Mouse (Mus musculus): ENCODE results near the gene Pik3cd. TPM values are rescaled to one million over a fixed set of nuclear protein-coding genes. Genes with fewer than 3 reads are reported as not detected.

Pik3cd gene
- polyA plus RNA-seq, 1 experiment from 2014 or later, result 3.1 TPM

GRCm38 (mm10) chr4:149723855-149724731, 21.7 kb upstream of the Pik3cd start:
- WGBS, result 71% methylated on average over 17 of the region's 17 CpGs
- peak; percentile 53 for ATAC-seq (replicated peaks; ENCODE audit: insufficient number of reproducible peaks, insufficient read depth, low FRiP score, low read depth)

DNA sequence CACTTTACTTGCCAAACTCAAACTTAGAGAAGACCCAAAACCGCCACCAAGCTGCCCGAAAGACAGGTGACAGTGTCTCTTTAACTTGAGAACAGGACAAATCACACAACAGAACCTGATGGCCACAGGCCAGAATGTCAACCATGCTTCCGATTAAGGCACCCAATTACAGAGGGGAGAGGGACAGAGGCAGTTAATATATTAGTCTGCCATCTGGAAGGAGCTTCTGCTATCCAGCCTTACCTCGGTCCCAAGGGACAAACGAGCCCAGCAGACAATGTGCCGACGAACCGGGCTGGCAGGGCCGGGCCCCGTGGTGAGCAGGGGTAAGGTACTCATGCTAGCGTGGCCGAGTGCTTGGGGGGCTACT, 20.6 kb upstream of the Pik3cd start:
- no peaks in the 10 kb centered on the region for H3K9me3 ChIP-seq (replicated peaks)
- H3K27ac ChIP-seq, result no peak overlapping the region
- peaks cover 64% of the 10 kb centered on the region for H3K36me3 ChIP-seq
- H3K9ac ChIP-seq, result no peak overlapping the region
- H3K4me1 ChIP-seq (replicated peaks), result peaks cover 17% of the 10 kb centered on the region
- H3K4me3 ChIP-seq, result no peak overlapping the region
- H3K4me2 ChIP-seq, result no peak overlapping the region
- H3K27me3 ChIP-seq, result no peaks in the 10 kb centered on the region
- 94% methylated on average over 12 of the region's 12 CpGs for WGBS
- ATAC-seq (replicated peaks; ENCODE audit: insufficient number of reproducible peaks, insufficient read depth, low FRiP score, low read depth), result no peak

More at GRCm38 (mm10) chr4:149723855-149724731, 21.7 kb upstream of the Pik3cd start:
- Histone ChIP-seq H3K4me1 (replicated peaks) (peaks cover 19% of the 10 kb centered on the region), H3K36me3 (peaks cover 61% of the 10 kb centered on the region), H3K4me3 (no peak overlapping the region), H3K27ac (peak overlapping the region; percentile 38), H3K4me2 (no peak overlapping the region), H3K27me3 (no peaks in the 10 kb centered on the region), H3K9me3 (replicated peaks) (no peaks in the 10 kb centered on the region), H3K9ac (no peak overlapping the region)

DNA sequence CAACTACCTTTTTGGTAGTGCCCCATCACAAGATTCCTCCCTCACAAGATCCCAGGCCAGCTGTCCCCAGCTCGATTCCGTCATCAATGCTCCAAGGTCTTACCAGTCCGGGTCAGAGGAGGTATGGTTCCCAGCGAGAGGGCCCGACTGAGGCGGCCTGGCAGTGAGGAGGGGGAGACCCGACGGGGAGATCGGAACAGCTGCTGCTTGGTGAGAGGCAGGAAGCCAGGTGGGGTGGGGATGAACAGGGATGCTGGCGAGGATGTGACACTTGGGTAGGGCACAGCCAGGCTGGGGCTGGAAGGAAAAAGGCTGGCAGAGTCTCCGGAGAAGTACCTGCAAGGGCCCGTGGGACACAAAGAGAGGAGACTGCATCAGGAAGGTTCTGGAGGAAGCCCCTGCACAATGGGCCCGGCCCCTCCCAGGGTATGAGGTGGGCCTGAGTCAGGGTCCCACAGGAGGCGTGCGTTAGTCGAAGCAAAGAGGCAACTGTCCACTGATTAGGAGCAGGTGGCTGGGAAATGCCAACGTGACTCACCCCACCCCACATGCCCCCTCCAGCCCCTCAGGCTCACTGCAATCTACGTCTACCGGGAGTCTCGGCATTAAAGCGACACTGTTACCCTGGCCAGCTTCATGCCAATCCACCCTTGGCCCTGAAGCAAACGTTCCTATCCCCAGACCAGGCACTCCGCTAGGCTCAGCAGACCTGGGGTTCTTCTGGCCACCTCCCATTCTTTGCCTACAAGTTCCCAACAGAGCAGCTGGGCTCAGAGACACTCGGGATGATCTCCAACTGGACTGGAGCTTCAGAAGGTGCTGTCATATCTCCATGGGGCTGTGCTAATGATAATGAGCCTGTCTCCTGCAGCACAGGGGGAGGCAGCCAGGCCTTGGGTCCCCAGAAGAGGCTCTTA, 20.0 kb upstream of the Pik3cd start:
- Histone ChIP-seq H3K9ac (no peak overlapping the region), H3K4me3 (no peak overlapping the region), H3K9me3 (replicated peaks) (no peaks in the 10 kb centered on the region), H3K27me3 (no peaks in the 10 kb centered on the region), H3K4me1 (replicated peaks) (peaks cover 17% of the 10 kb centered on the region), H3K27ac (no peak overlapping the region), H3K4me2 (no peak overlapping the region), H3K36me3 (peaks cover 64% of the 10 kb centered on the region)
- WGBS, result 88% methylated on average over 24 of the region's 24 CpGs
- no peak for ATAC-seq (replicated peaks; ENCODE audit: insufficient number of reproducible peaks, insufficient read depth, low FRiP score, low read depth)

- no peak overlapping the region for H3K4me3 ChIP-seq
- no peaks in the 10 kb centered on the region for H3K27me3 ChIP-seq
- H3K36me3 ChIP-seq, result peaks cover 64% of the 10 kb centered on the region
- no peaks in the 10 kb centered on the region for H3K9me3 ChIP-seq (replicated peaks)
- H3K4me1 ChIP-seq (replicated peaks), result peaks cover 17% of the 10 kb centered on the region
- no peak for ATAC-seq (replicated peaks; ENCODE audit: insufficient number of reproducible peaks, insufficient read depth, low FRiP score, low read depth)
- no peak overlapping the region for H3K9ac ChIP-seq
- 62% methylated on average over 8 of the region's 8 CpGs for WGBS
- H3K4me2 ChIP-seq, result no peak overlapping the region
- no peak overlapping the region for H3K27ac ChIP-seq
Observed at GRCm38 (mm10) chr4:149721163-149721562, 18.8 kb upstream of the Pik3cd start.

DNA sequence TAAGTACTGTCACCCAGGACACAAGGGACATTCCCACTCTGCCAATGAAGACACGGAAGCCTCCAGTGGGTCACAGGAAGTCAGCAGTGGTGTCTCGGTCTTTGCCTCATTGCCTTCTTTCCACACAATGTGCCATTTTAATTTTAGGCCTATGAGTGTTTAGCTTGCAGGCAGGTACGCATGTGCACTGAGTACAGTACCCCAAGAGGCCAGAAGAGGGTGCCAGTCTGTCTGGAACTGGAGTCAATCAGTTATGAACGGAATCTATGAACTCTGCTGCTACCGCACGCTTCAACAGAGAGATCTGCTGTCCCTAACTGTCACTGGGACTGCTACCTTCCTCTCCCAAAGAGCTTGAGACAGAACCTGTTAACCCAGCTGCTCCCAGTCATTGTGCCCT, 17.3 kb upstream of the Pik3cd start:
- H3K9ac ChIP-seq, result no peak overlapping the region
- no peak for ATAC-seq (replicated peaks; ENCODE audit: insufficient number of reproducible peaks, insufficient read depth, low FRiP score, low read depth)
- H3K4me3 ChIP-seq, result no peak overlapping the region
- H3K4me1 ChIP-seq (replicated peaks), result peaks cover 8% of the 10 kb centered on the region
- H3K4me2 ChIP-seq, result no peak overlapping the region
- no peaks in the 10 kb centered on the region for H3K9me3 ChIP-seq (replicated peaks)
- no peaks in the 10 kb centered on the region for H3K27me3 ChIP-seq
- WGBS, result 74% methylated on average over 6 of the region's 6 CpGs
- H3K36me3 ChIP-seq, result peaks cover 63% of the 10 kb centered on the region
- no peak overlapping the region for H3K27ac ChIP-seq

GRCm38 (mm10) chr4:149714542-149714941, 12.2 kb upstream of the Pik3cd start:
- Histone ChIP-seq H3K9ac (no peak overlapping the region), H3K27me3 (no peaks in the 10 kb centered on the region), H3K4me1 (replicated peaks) (no peaks in the 10 kb centered on the region; the same call in 1 of the 2 replicates), H3K27ac (no peak overlapping the region), H3K36me3 (peaks cover 45% of the 10 kb centered on the region), H3K9me3 (replicated peaks) (no peaks in the 10 kb centered on the region), H3K4me3 (no peak overlapping the region), H3K4me2 (no peak overlapping the region)
- ATAC-seq (replicated peaks; ENCODE audit: insufficient number of reproducible peaks, insufficient read depth, low FRiP score, low read depth), result no peak
- WGBS, result 75% methylated on average over 3 of the region's 3 CpGs

- no peak overlapping the region for H3K4me3 ChIP-seq
- no peaks in the 10 kb centered on the region; the same call in 1 of the 2 replicates for H3K4me1 ChIP-seq (replicated peaks)
- no peaks in the 10 kb centered on the region for H3K27me3 ChIP-seq
- WGBS, result 29% methylated on average over 7 of the region's 7 CpGs
- no peak overlapping the region for H3K9ac ChIP-seq
- peaks cover 20% of the 10 kb centered on the region; the same call in 1 of the 2 replicates for H3K36me3 ChIP-seq
- no peak overlapping the region for H3K27ac ChIP-seq
- no peaks in the 10 kb centered on the region for H3K9me3 ChIP-seq (replicated peaks)
- H3K4me2 ChIP-seq, result no peak overlapping the region
- ATAC-seq (replicated peaks; ENCODE audit: insufficient number of reproducible peaks, insufficient read depth, low FRiP score, low read depth), result 0 out of 2 replicates have a peak, but pooled peaks have one; percentile 8
Observed at GRCm38 (mm10) chr4:149711955-149712354, 9.6 kb upstream of the Pik3cd start.

GRCm38 (mm10) chr4:149711485-149711884, 9.1 kb upstream of the Pik3cd start:
- Histone ChIP-seq H3K9me3 (replicated peaks) (no peaks in the 10 kb centered on the region), H3K4me1 (replicated peaks) (no peaks in the 10 kb centered on the region; the same call in 1 of the 2 replicates), H3K27ac (no peak overlapping the region), H3K4me3 (no peak overlapping the region), H3K36me3 (peaks cover 16% of the 10 kb centered on the region; the same call in 1 of the 2 replicates), H3K9ac (no peak overlapping the region), H3K4me2 (no peak overlapping the region), H3K27me3 (no peaks in the 10 kb centered on the region)
- WGBS, result 80% methylated on average over 5 of the region's 5 CpGs
- no peak for ATAC-seq (replicated peaks; ENCODE audit: insufficient number of reproducible peaks, insufficient read depth, low FRiP score, low read depth)

GRCm38 (mm10) chr4:149710510-149710909, 8.1 kb upstream of the Pik3cd start:
- WGBS, result 14% methylated on average over 5 of the region's 5 CpGs
- Histone ChIP-seq H3K9me3 (replicated peaks) (no peaks in the 10 kb centered on the region), H3K4me2 (no peak overlapping the region), H3K4me1 (replicated peaks) (no peaks in the 10 kb centered on the region; the same call in 1 of the 2 replicates), H3K27me3 (no peaks in the 10 kb centered on the region), H3K27ac (no peak overlapping the region), H3K36me3 (peaks cover 6% of the 10 kb centered on the region; the same call in 1 of the 2 replicates), H3K9ac (no peak overlapping the region), H3K4me3 (no peak overlapping the region)
- peak; percentile 69 for ATAC-seq (replicated peaks; ENCODE audit: insufficient number of reproducible peaks, insufficient read depth, low FRiP score, low read depth)

DNA sequence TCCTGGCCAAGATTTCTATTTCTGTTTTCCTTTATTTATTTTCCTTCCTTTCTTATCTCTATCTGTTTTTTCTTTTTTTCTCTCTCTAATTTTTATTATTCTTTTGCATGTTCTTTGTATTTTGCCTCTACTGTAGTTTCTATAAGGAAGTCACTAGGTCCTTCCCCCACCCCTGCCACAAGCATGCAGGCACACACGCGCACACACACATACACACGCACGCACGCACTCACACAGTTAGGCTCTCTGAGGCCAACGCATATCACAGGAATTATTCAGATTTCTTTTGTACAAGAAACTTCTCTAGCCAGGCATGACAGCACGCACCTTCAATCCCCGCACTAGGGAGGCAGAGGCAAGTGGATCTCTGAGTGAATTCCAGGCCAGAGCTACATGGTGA, 3.6 kb upstream of the Pik3cd start:
- Histone ChIP-seq H3K9me3 (replicated peaks) (no peaks in the 10 kb centered on the region), H3K27me3 (no peaks in the 10 kb centered on the region), H3K27ac (no peak overlapping the region), H3K4me2 (no peak overlapping the region), H3K4me1 (replicated peaks) (peaks cover 8% of the 10 kb centered on the region), H3K9ac (no peak overlapping the region), H3K4me3 (no peak overlapping the region), H3K36me3 (no peaks in the 10 kb centered on the region)
- no peak for ATAC-seq (replicated peaks; ENCODE audit: insufficient number of reproducible peaks, insufficient read depth, low FRiP score, low read depth)
- WGBS, result 89% methylated on average over 8 of the region's 8 CpGs

DNA sequence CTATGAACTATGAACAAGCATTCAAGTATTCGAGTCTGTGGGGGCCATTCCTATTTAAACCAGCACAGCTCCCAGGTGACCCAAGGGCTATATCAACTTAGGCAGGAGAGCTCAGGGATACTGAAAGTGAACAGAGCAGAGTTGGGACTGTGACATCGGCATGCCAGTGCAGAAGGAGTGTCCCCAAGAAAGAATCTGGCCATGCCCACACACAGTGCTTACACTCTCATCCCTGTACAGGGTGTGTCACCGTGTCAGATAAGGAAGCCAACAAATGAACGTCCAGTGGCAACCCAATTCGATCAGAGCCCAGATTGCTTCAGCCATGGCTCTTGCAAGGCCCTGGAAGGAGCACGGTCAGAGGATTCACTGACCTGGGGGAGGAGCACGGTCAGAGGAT, 2.9 kb upstream of the Pik3cd start:
- H3K4me2 ChIP-seq, result no peak overlapping the region
- WGBS, result 54% methylated on average over 7 of the region's 7 CpGs
- no peaks in the 10 kb centered on the region for H3K9me3 ChIP-seq (replicated peaks)
- ATAC-seq (replicated peaks; ENCODE audit: insufficient number of reproducible peaks, insufficient read depth, low FRiP score, low read depth), result no peak
- no peaks in the 10 kb centered on the region for H3K36me3 ChIP-seq
- H3K4me1 ChIP-seq (replicated peaks), result peaks cover 8% of the 10 kb centered on the region
- H3K4me3 ChIP-seq, result no peak overlapping the region
- H3K27me3 ChIP-seq, result no peaks in the 10 kb centered on the region
- no peak overlapping the region for H3K27ac ChIP-seq
- no peak overlapping the region for H3K9ac ChIP-seq

All from heart, embryonic 15.5 days (tissue).